Mouse (Mus musculus) ES-Bruce4 (cell line): ENCODE data around the gene Apobec1. TPM values are rescaled to one million over a fixed set of nuclear protein-coding genes. Genes with fewer than 3 reads are reported as not detected.
A peak's percentile ranks its signal among the peaks of the same experiment; 100 is the strongest.

Experiments
- H3K27ac ChIP-seq: 2 replicates; pipeline ENCODE4 v1.5.1; 2012; ENCODE audit warnings: low read length, inconsistent platforms; ENCODE audit not compliant: insufficient read depth
- H3K27me3 ChIP-seq: 2 replicates; pipeline ENCODE4 v1.6.1; 2012; ENCODE audit warnings: mild to moderate bottlenecking, low read length, inconsistent platforms; ENCODE audit not compliant: control insufficient read depth, poor library complexity, insufficient read depth, severe bottlenecking
- H3K36me3 ChIP-seq: 2 replicates; pipeline ENCODE4 v1.6.1; 2012; ENCODE audit warnings: inconsistent platforms, mild to moderate bottlenecking, low read length, moderate library complexity; ENCODE audit not compliant: control insufficient read depth, poor library complexity, insufficient read depth, severe bottlenecking
- H3K4me1 ChIP-seq: one replicate; pipeline ENCODE4 v1.8.1; 2011; ENCODE audit warnings: low read length; ENCODE audit not compliant: control insufficient read depth, insufficient read depth
- H3K4me3 ChIP-seq: 2 replicates; pipeline ENCODE4 v1.5.1; 2011; ENCODE audit warnings: low read depth, mild to moderate bottlenecking, low read length
- H3K9ac ChIP-seq: 2 replicates; pipeline ENCODE4 v1.6.1; 2012; ENCODE audit warnings: low read depth, mild to moderate bottlenecking, inconsistent platforms; ENCODE audit not compliant: poor library complexity, severe bottlenecking
- H3K9me3 ChIP-seq: replicated peaks from 2 replicates; pipeline ENCODE4 v1.6.1; 2012; ENCODE audit warnings: mild to moderate bottlenecking, low read length, inconsistent platforms; ENCODE audit not compliant: control insufficient read depth, poor library complexity, insufficient read depth, severe bottlenecking
- CTCF ChIP-seq: IDR thresholded peaks from one replicate; pipeline ENCODE4 v1.8.1; 2011; ENCODE audit warnings: low read depth, low read length
- EP300 ChIP-seq: IDR thresholded peaks from 2 replicates; pipeline ENCODE4 v1.6.1; 2011; ENCODE audit warnings: low read depth, low read length; ENCODE audit not compliant: insufficient read depth
- POLR2A ChIP-seq: IDR thresholded peaks from one replicate; pipeline ENCODE4 v1.8.1; 2011; ENCODE audit warnings: low read length; ENCODE audit not compliant: insufficient read depth
- polyA plus RNA-seq: library from polyadenylated mRNA; stranded (reverse); fragments of >200 nt; gene quantifications from 2 replicates; pipeline ENCODE4 v1.2.4, GENCODE M21; 2011; ENCODE audit warnings: low read depth; ENCODE audit not compliant: missing spikeins, insufficient read depth, insufficient read length

The Apobec1 gene
- polyA plus RNA-seq, 1 experiment, result 9.7 TPM

GRCm38 (mm10) chr6:122635315-122635714 lies 33.1 kb upstream of the Apobec1 start:
- H3K4me3 ChIP-seq, result no peak overlapping the region
- no peaks in the 10 kb centered on the region for H3K36me3 ChIP-seq
- H3K27ac ChIP-seq, result no peak overlapping the region
- H3K9me3 ChIP-seq, result peaks cover 2% of the 10 kb centered on the region
- H3K4me1 ChIP-seq, result no peaks in the 10 kb centered on the region
- no peaks in the 10 kb centered on the region for H3K27me3 ChIP-seq
- TF ChIP-seq EP300, result no peak
- TF ChIP-seq CTCF, result no peak
- TF ChIP-seq POLR2A, result no peak
- no peak overlapping the region for H3K9ac ChIP-seq

DNA sequence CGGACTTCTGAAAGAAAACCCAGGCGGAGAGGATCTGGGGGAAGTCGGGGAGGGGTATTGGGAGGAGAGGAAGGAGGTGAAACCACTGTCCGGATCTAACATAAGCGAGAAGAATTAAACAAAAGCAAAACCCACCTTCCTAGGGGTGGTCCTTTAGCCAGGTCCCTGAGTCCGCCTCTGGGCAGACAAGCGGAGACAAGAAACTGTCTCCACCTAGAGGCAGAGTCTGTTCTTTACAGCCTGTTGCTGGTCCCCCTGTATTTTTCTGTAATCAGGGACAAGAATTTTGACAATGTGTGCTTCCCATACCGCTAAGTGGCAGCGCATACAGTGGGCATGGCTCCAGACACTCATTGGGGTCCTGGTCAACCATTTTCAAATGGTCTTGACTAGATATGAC lies 31.2 kb upstream of the Apobec1 start:
- Histone ChIP-seq H3K36me3 (no peaks in the 10 kb centered on the region), H3K9me3 (no peaks in the 10 kb centered on the region), H3K4me1 (no peaks in the 10 kb centered on the region), H3K4me3 (peak overlapping the region; percentile 54), H3K27me3 (no peaks in the 10 kb centered on the region), H3K9ac (peak overlapping the region; percentile 41), H3K27ac (no peak overlapping the region)
- TF ChIP-seq POLR2A (no peak), CTCF (peak; percentile 73)

GRCm38 (mm10) chr6:122627469-122628108 lies 25.3 kb upstream of the Apobec1 start:
- Histone ChIP-seq H3K36me3 (no peaks in the 10 kb centered on the region), H3K9me3 (no peaks in the 10 kb centered on the region), H3K27me3 (0 out of 2 replicates have a peak, but pooled peaks cover 2% of the 10 kb centered on the region), H3K27ac (no peak overlapping the region), H3K4me1 (peaks cover 2% of the 10 kb centered on the region), H3K4me3 (peak overlapping the region; percentile 79), H3K9ac (peak overlapping the region; percentile 33)
- TF ChIP-seq CTCF, result no peak
- peak; percentile 81 for TF ChIP-seq EP300
- no peak for TF ChIP-seq POLR2A

GRCm38 (mm10) chr6:122626110-122626509 lies 23.9 kb upstream of the Apobec1 start, which contains the start of gene Dppa3:
Dppa3 (plus strand) TSS chr6:122626410.
- peak within 1 kb of the TSS; percentile 33 for H3K9ac ChIP-seq
- H3K4me3 ChIP-seq, result peak within 1 kb of the TSS; percentile 79
- peaks cover 2% of the 10 kb centered on the region for H3K4me1 ChIP-seq
- no peak for TF ChIP-seq CTCF
- TF ChIP-seq POLR2A, result no peak
- TF ChIP-seq EP300, result peak; percentile 68
- no peak within 1 kb of the TSS for H3K27ac ChIP-seq
- 0 out of 2 replicates have a peak, but pooled peaks cover 2% of the 10 kb centered on the region for H3K27me3 ChIP-seq
- H3K9me3 ChIP-seq, result no peaks in the 10 kb centered on the region
- H3K36me3 ChIP-seq, result no peaks in the 10 kb centered on the region

DNA sequence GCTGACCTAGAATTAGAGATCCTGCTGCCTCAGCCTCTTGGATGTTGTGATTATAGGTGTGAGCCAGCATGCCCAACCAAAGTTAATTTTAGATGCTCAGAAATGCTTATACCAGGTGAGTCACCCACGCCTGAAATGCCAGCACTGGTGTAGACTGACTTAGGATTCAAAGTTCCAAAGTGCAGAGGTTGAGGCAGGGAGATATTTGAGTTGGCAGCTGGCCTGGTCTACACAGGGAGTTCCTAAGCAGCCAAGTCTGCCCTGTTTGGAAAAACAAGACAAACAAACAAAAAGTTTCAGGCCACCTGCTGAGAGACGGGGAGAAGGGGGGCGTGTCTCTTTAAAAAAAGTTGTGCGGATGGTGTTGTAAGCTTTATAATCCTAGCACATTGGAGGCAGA lies 22.9 kb upstream of the Apobec1 start:
- peaks cover 4% of the 10 kb centered on the region for H3K4me1 ChIP-seq
- H3K36me3 ChIP-seq, result no peaks in the 10 kb centered on the region
- H3K27me3 ChIP-seq, result 0 out of 2 replicates have a peak, but pooled peaks cover 2% of the 10 kb centered on the region
- TF ChIP-seq EP300 (no peak), CTCF (no peak), POLR2A (no peak)
- H3K9me3 ChIP-seq, result no peaks in the 10 kb centered on the region
- H3K27ac ChIP-seq, result no peak overlapping the region
- no peak overlapping the region for H3K9ac ChIP-seq
- no peak overlapping the region for H3K4me3 ChIP-seq

DNA sequence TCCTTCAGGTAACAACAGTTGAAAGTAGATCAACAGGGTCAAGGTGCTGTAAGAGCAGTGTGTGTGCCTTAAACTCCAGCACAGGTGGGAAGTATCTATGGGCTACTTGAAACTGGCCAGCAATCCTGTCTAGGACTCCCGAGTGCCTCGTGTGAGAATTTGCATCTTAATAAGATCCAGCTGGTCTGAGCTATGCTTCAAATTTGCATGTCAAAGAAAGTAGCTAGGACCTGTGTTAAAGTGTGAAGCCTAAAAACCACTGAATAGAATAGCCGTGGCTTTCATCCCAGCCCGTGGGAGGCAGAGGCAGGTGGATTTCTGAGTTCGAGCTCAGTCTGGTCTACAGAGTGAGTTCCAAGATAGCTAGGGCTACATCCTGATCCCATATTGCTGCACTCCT lies 22.2 kb upstream of the Apobec1 start:
- Histone ChIP-seq H3K4me1 (peaks cover 4% of the 10 kb centered on the region), H3K4me3 (no peak overlapping the region), H3K36me3 (no peaks in the 10 kb centered on the region), H3K9ac (no peak overlapping the region), H3K9me3 (no peaks in the 10 kb centered on the region), H3K27ac (no peak overlapping the region), H3K27me3 (0 out of 2 replicates have a peak, but pooled peaks cover 2% of the 10 kb centered on the region)
- TF ChIP-seq POLR2A (no peak), EP300 (peak; percentile 74)
